Mouse (Mus musculus) embryonic facial prominence, embryonic 11.5 days (tissue): ENCODE measurements around the gene Pcca. TPM values are rescaled to one million over a fixed set of nuclear protein-coding genes. Genes with fewer than 3 reads are reported as not detected.

Experiments used
- ATAC-seq: fragments of 200-750 bp; cut with Nextera tagmentation; replicated peaks from 2 replicates; pipeline ENCODE4 v1.8.0; 2017; ENCODE audit warnings: low read depth; ENCODE audit not compliant: insufficient number of reproducible peaks, low FRiP score, low TSS enrichment
- DNase-seq: peaks from one replicate; pipeline ENCODE4 v3.0.0-alpha.2; 2015; ENCODE audit warnings: low spot score
- H3K27ac ChIP-seq: fragments of 300-500 bp; sonication (generic); replicated peaks from 2 replicates; pipeline ENCODE4 v1.5.1; 2014; ENCODE audit warnings: mild to moderate bottlenecking, low read depth, low read length, control low read depth
- H3K27me3 ChIP-seq: fragments of 300-500 bp; sonication (generic); 2 replicates; pipeline ENCODE4 v1.6.1; 2014; ENCODE audit warnings: mild to moderate bottlenecking, low read length, moderate library complexity, mixed read lengths; ENCODE audit not compliant: control insufficient read depth, insufficient read depth
- H3K36me3 ChIP-seq: fragments of 300-500 bp; sonication (generic); replicated peaks from 2 replicates; pipeline ENCODE4 v1.6.1; 2014; ENCODE audit warnings: low read depth, mild to moderate bottlenecking, low read length, moderate library complexity, mixed read lengths; ENCODE audit not compliant: control insufficient read depth, insufficient read depth
- H3K4me1 ChIP-seq: fragments of 300-500 bp; sonication (generic); 2 replicates; pipeline ENCODE4 v1.6.1; 2014; ENCODE audit warnings: low read length, mixed read lengths; ENCODE audit not compliant: control insufficient read depth, insufficient read depth
- H3K4me2 ChIP-seq: fragments of 300-500 bp; sonication (generic); 2 replicates; pipeline ENCODE4 v1.6.1; 2014; ENCODE audit warnings: low read depth, mild to moderate bottlenecking, control low read depth, low read length, moderate library complexity
- H3K4me3 ChIP-seq: fragments of 300-500 bp; sonication (generic); 2 replicates; pipeline ENCODE4 v1.5.1; 2014; ENCODE audit warnings: low read depth, low read length, control low read depth
- H3K9ac ChIP-seq: fragments of 300-500 bp; sonication (generic); replicated peaks from 2 replicates; pipeline ENCODE4 v1.6.1; 2014; ENCODE audit warnings: mild to moderate bottlenecking, control low read depth, low read length
- H3K9me3 ChIP-seq: fragments of 300-500 bp; sonication (generic); replicated peaks from 2 replicates; pipeline ENCODE4 v1.6.1; 2016; ENCODE audit warnings: mild to moderate bottlenecking, low read length, inconsistent platforms, mixed read lengths; ENCODE audit not compliant: control insufficient read depth
- WGBS: fragments of 180-500 bp; shearing (Covaris S2); extraction: QIAGEN DNeasy Blood & Tissue Kit; methylation state at CpG from one replicate; pipeline ENCODE4 v1.1.7; 2014; 5-methylcytosine and 5-hydroxymethylcytosine counted together
- polyA plus RNA-seq: library from polyadenylated mRNA; unstranded; fragments of >200 nt; fragmentation: Nextera tagmentation; extraction: Ambion mirVana; gene quantifications from 2 replicates; pipeline ENCODE4 v1.2.1, GENCODE M21; 2014

Pcca gene
- polyA plus RNA-seq, 1 experiment from 2014 or later, result 35.3 TPM

- no peak overlapping the region for H3K9ac ChIP-seq
- no peak for ATAC-seq
- H3K27me3 ChIP-seq, result no peaks in the 10 kb centered on the region
- H3K9me3 ChIP-seq, result no peaks in the 10 kb centered on the region
- no peak overlapping the region for H3K27ac ChIP-seq
- peak; percentile 4 for DNase-seq
- H3K36me3 ChIP-seq, result no peaks in the 10 kb centered on the region
- no peaks in the 10 kb centered on the region for H3K4me1 ChIP-seq
- H3K4me2 ChIP-seq, result no peak overlapping the region
- H3K4me3 ChIP-seq, result no peak overlapping the region
- 60% methylated on average over 2 of the region's 2 CpGs for WGBS
Observed at GRCm38 (mm10) chr14:122602701-122603100, 68.6 kb downstream of the Pcca start.

GRCm38 (mm10) chr14:122606499-122606898, 72.4 kb downstream of the Pcca start:
- H3K27me3 ChIP-seq, result no peaks in the 10 kb centered on the region
- H3K9me3 ChIP-seq, result no peaks in the 10 kb centered on the region
- no peak overlapping the region for H3K9ac ChIP-seq
- no peak overlapping the region for H3K27ac ChIP-seq
- DNase-seq, result no peak
- no peak overlapping the region for H3K4me3 ChIP-seq
- no peaks in the 10 kb centered on the region for H3K36me3 ChIP-seq
- H3K4me1 ChIP-seq, result no peaks in the 10 kb centered on the region
- ATAC-seq, result 0 out of 2 replicates have a peak, but pooled peaks have one; percentile 42
- H3K4me2 ChIP-seq, result no peak overlapping the region
- 77% methylated on average over 1 of the region's 1 CpGs for WGBS

- WGBS, result 31% methylated on average over 4 of the region's 4 CpGs
- no peak overlapping the region for H3K9ac ChIP-seq
- no peaks in the 10 kb centered on the region for H3K27me3 ChIP-seq
- H3K36me3 ChIP-seq, result no peaks in the 10 kb centered on the region
- peak; percentile 85 for DNase-seq
- no peaks in the 10 kb centered on the region for H3K4me1 ChIP-seq
- H3K27ac ChIP-seq, result 0 out of 2 replicates have a peak overlapping the region, but pooled peaks have one; percentile 8
- no peak overlapping the region for H3K4me2 ChIP-seq
- no peaks in the 10 kb centered on the region for H3K9me3 ChIP-seq
- H3K4me3 ChIP-seq, result no peak overlapping the region
- ATAC-seq, result peak; percentile 81
Observed at GRCm38 (mm10) chr14:122607456-122607855, 73.3 kb downstream of the Pcca start.

GRCm38 (mm10) chr14:122608323-122608722, 74.2 kb downstream of the Pcca start:
- no peaks in the 10 kb centered on the region for H3K36me3 ChIP-seq
- no peak overlapping the region for H3K27ac ChIP-seq
- no peaks in the 10 kb centered on the region for H3K27me3 ChIP-seq
- H3K9ac ChIP-seq, result no peak overlapping the region
- ATAC-seq (no peak), DNase-seq (no peak)
- 76% methylated on average over 2 of the region's 2 CpGs for WGBS
- no peak overlapping the region for H3K4me3 ChIP-seq
- no peaks in the 10 kb centered on the region for H3K4me1 ChIP-seq
- no peaks in the 10 kb centered on the region for H3K9me3 ChIP-seq
- H3K4me2 ChIP-seq, result no peak overlapping the region

- DNase-seq (no peak), ATAC-seq (no peak)
- Histone ChIP-seq H3K4me2 (no peak overlapping the region), H3K27me3 (no peaks in the 10 kb centered on the region), H3K9me3 (no peaks in the 10 kb centered on the region), H3K36me3 (no peaks in the 10 kb centered on the region), H3K4me1 (no peaks in the 10 kb centered on the region), H3K27ac (no peak overlapping the region), H3K9ac (no peak overlapping the region), H3K4me3 (no peak overlapping the region)
- 90% methylated on average over 4 of the region's 4 CpGs for WGBS
Observed at GRCm38 (mm10) chr14:122611035-122611434, 76.9 kb downstream of the Pcca start.

GRCm38 (mm10) chr14:122612317-122612716, 78.2 kb downstream of the Pcca start:
- Histone ChIP-seq H3K27me3 (no peaks in the 10 kb centered on the region), H3K36me3 (no peaks in the 10 kb centered on the region), H3K9me3 (no peaks in the 10 kb centered on the region), H3K4me3 (no peak overlapping the region), H3K27ac (no peak overlapping the region), H3K4me2 (no peak overlapping the region), H3K9ac (no peak overlapping the region), H3K4me1 (no peaks in the 10 kb centered on the region)
- DNase-seq, result no peak
- WGBS, result 92% methylated on average over 3 of the region's 3 CpGs
- ATAC-seq, result no peak

GRCm38 (mm10) chr14:122617656-122618055, 83.5 kb downstream of the Pcca start:
- 96% methylated on average over 2 of the region's 2 CpGs for WGBS
- Histone ChIP-seq H3K9ac (no peak overlapping the region), H3K4me2 (no peak overlapping the region)

GRCm38 (mm10) chr14:122633416-122633815, 99.3 kb downstream of the Pcca start:
- no peaks in the 10 kb centered on the region for H3K4me1 ChIP-seq

More at GRCm38 (mm10) chr14:122617656-122618055, 83.5 kb downstream of the Pcca start:
- H3K4me3 ChIP-seq, result no peak overlapping the region
- no peaks in the 10 kb centered on the region for H3K9me3 ChIP-seq
- DNase-seq (no peak), ATAC-seq (no peak)
- no peaks in the 10 kb centered on the region for H3K36me3 ChIP-seq
- no peaks in the 10 kb centered on the region for H3K27me3 ChIP-seq
- H3K4me1 ChIP-seq, result no peaks in the 10 kb centered on the region
- no peak overlapping the region for H3K27ac ChIP-seq

More at GRCm38 (mm10) chr14:122633416-122633815, 99.3 kb downstream of the Pcca start:
- DNase-seq (no peak), ATAC-seq (no peak)
- Histone ChIP-seq H3K27ac (no peak overlapping the region), H3K27me3 (no peaks in the 10 kb centered on the region), H3K4me3 (no peak overlapping the region), H3K36me3 (no peaks in the 10 kb centered on the region), H3K9ac (no peak overlapping the region), H3K4me2 (no peak overlapping the region), H3K9me3 (no peaks in the 10 kb centered on the region)
- 88% methylated on average over 2 of the region's 2 CpGs for WGBS
